Mouse (Mus musculus): ENCODE results near the gene Rras2. TPM values are rescaled to one million over a fixed set of nuclear protein-coding genes. Genes with fewer than 3 reads are reported as not detected.
A peak's percentile ranks its signal among the peaks of the same experiment; 100 is the strongest.

Rras2 gene
- total and polyA plus RNA-seq, 2 experiments from 2014 or later, result 16.0 to 27.9 TPM

GRCm38 (mm10) chr7:114020704-114021093 lies 96.9 kb downstream of the Rras2 start:
- H3K9ac ChIP-seq (replicated peaks; ENCODE audit: low read length), result 0 out of 2 replicates have a peak overlapping the region, but pooled peaks have one; percentile 31
- ATAC-seq, result peak; percentile 78

GRCm38 (mm10) chr7:114020057-114020703 lies 97.4 kb downstream of the Rras2 start:
- 3% methylated on average over 11 of the region's 11 CpGs for WGBS
- H3K4me3 ChIP-seq (ENCODE audit: low read length), result peak overlapping the region; percentile 33
- ATAC-seq (peak; percentile 35; the same call in 1 of the 2 replicates), DNase-seq (ENCODE audit: low spot score) (peak; percentile 36)
- peak overlapping the region; percentile 62 for H3K4me2 ChIP-seq (ENCODE audit: low read depth, low read length)
- no peaks in the 10 kb centered on the region for H3K9me3 ChIP-seq (ENCODE audit: low read length)
- no peak for TF ChIP-seq CTCF (IDR thresholded peaks at IDR 0.05; ENCODE audit: low read depth)
- no peaks in the 10 kb centered on the region for H3K36me3 ChIP-seq (ENCODE audit: insufficient read depth, low read length)
- no peaks in the 10 kb centered on the region for H3K4me1 ChIP-seq (ENCODE audit: insufficient read depth, low read length)
- H3K27me3 ChIP-seq (ENCODE audit: insufficient read depth, low read length), result no peaks in the 10 kb centered on the region
- peak overlapping the region; percentile 63; the same call in 1 of the 2 replicates for H3K27ac ChIP-seq
- H3K9ac ChIP-seq (replicated peaks; ENCODE audit: low read length), result 0 out of 2 replicates have a peak overlapping the region, but pooled peaks have one; percentile 31

More at GRCm38 (mm10) chr7:114020704-114021093, 96.9 kb downstream of the Rras2 start:
- Histone ChIP-seq H3K4me1 (ENCODE audit: insufficient read depth, low read length) (no peaks in the 10 kb centered on the region), H3K9me3 (ENCODE audit: low read length) (no peaks in the 10 kb centered on the region), H3K27ac (peak overlapping the region; percentile 63; the same call in 1 of the 2 replicates), H3K4me3 (ENCODE audit: low read length) (peak overlapping the region; percentile 33), H3K27me3 (ENCODE audit: insufficient read depth, low read length) (no peaks in the 10 kb centered on the region), H3K36me3 (ENCODE audit: insufficient read depth, low read length) (no peaks in the 10 kb centered on the region), H3K4me2 (ENCODE audit: low read depth, low read length) (peak overlapping the region; percentile 62)
- WGBS, result 2% methylated on average over 11 of the region's 11 CpGs
- peak; percentile 94 for TF ChIP-seq CTCF (IDR thresholded peaks at IDR 0.05; ENCODE audit: low read depth)
- DNase-seq (ENCODE audit: low spot score), result peak; percentile 91

- no peak for ATAC-seq
Observed at GRCm38 (mm10) chr7:114018861-114019260, 98.7 kb downstream of the Rras2 start.

GRCm38 (mm10) chr7:114016001-114016949 lies 101.3 kb downstream of the Rras2 start:
- Histone ChIP-seq H3K4me2 (ENCODE audit: low read depth, low read length) (no peak overlapping the region), H3K9me3 (ENCODE audit: low read length) (no peaks in the 10 kb centered on the region), H3K27ac (no peak overlapping the region), H3K9ac (replicated peaks; ENCODE audit: low read length) (no peak overlapping the region), H3K36me3 (ENCODE audit: insufficient read depth, low read length) (no peaks in the 10 kb centered on the region), H3K4me3 (ENCODE audit: low read length) (no peak overlapping the region), H3K27me3 (ENCODE audit: insufficient read depth, low read length) (no peaks in the 10 kb centered on the region), H3K4me1 (ENCODE audit: insufficient read depth, low read length) (no peaks in the 10 kb centered on the region)
- no peak for ATAC-seq
- DNase-seq (ENCODE audit: low spot score), result no peak
- 63% methylated on average over 8 of the region's 8 CpGs for WGBS
- TF ChIP-seq CTCF (IDR thresholded peaks at IDR 0.05; ENCODE audit: low read depth), result no peak

More at GRCm38 (mm10) chr7:114018861-114019260, 98.7 kb downstream of the Rras2 start:
- TF ChIP-seq CTCF (IDR thresholded peaks at IDR 0.05; ENCODE audit: low read depth), result no peak
- Histone ChIP-seq H3K4me2 (ENCODE audit: low read depth, low read length) (no peak overlapping the region), H3K9me3 (ENCODE audit: low read length) (no peaks in the 10 kb centered on the region), H3K36me3 (ENCODE audit: insufficient read depth, low read length) (no peaks in the 10 kb centered on the region), H3K9ac (replicated peaks; ENCODE audit: low read length) (no peak overlapping the region), H3K27me3 (ENCODE audit: insufficient read depth, low read length) (no peaks in the 10 kb centered on the region), H3K4me3 (ENCODE audit: low read length) (no peak overlapping the region), H3K27ac (no peak overlapping the region), H3K4me1 (ENCODE audit: insufficient read depth, low read length) (no peaks in the 10 kb centered on the region)
- no peak for DNase-seq (ENCODE audit: low spot score)
- 91% methylated on average over 3 of the region's 3 CpGs for WGBS

GRCm38 (mm10) chr7:114011726-114012443 lies 105.7 kb downstream of the Rras2 start:
- no peak for TF ChIP-seq CTCF (IDR thresholded peaks at IDR 0.05; ENCODE audit: low read depth)
- Histone ChIP-seq H3K36me3 (ENCODE audit: insufficient read depth, low read length) (no peaks in the 10 kb centered on the region), H3K27me3 (ENCODE audit: insufficient read depth, low read length) (0 out of 2 replicates have a peak, but pooled peaks cover 3% of the 10 kb centered on the region), H3K9ac (replicated peaks; ENCODE audit: low read length) (no peak overlapping the region), H3K4me1 (ENCODE audit: insufficient read depth, low read length) (no peaks in the 10 kb centered on the region), H3K27ac (peak overlapping the region; percentile 6; the same call in 1 of the 2 replicates), H3K4me3 (ENCODE audit: low read length) (no peak overlapping the region), H3K4me2 (ENCODE audit: low read depth, low read length) (no peak overlapping the region), H3K9me3 (ENCODE audit: low read length) (no peaks in the 10 kb centered on the region)
- ATAC-seq, result 0 out of 2 replicates have a peak, but pooled peaks have one; percentile 21
- no peak for DNase-seq (ENCODE audit: low spot score)
- WGBS, result 47% methylated on average over 9 of the region's 9 CpGs

- Histone ChIP-seq H3K9me3 (ENCODE audit: low read length) (no peaks in the 10 kb centered on the region), H3K36me3 (ENCODE audit: insufficient read depth, low read length) (no peaks in the 10 kb centered on the region), H3K27me3 (ENCODE audit: insufficient read depth, low read length) (0 out of 2 replicates have a peak, but pooled peaks cover 3% of the 10 kb centered on the region), H3K9ac (replicated peaks; ENCODE audit: low read length) (no peak overlapping the region), H3K4me2 (ENCODE audit: low read depth, low read length) (no peak overlapping the region), H3K4me3 (ENCODE audit: low read length) (no peak overlapping the region), H3K27ac (no peak overlapping the region), H3K4me1 (ENCODE audit: insufficient read depth, low read length) (no peaks in the 10 kb centered on the region)
- DNase-seq (ENCODE audit: low spot score) (no peak), ATAC-seq (no peak)
- TF ChIP-seq CTCF (IDR thresholded peaks at IDR 0.05; ENCODE audit: low read depth), result peak; percentile 57
- WGBS, result 73% methylated on average over 5 of the region's 5 CpGs
Observed at GRCm38 (mm10) chr7:114007565-114007964, 110.0 kb downstream of the Rras2 start.
